Mouse (Mus musculus) kidney, embryonic 16.5 days (tissue): ENCODE results near the gene Mgst1. TPM values are rescaled to one million over a fixed set of nuclear protein-coding genes. Genes with fewer than 3 reads are reported as not detected.

Source experiments
- ATAC-seq: fragments of 200-750 bp; cut with Nextera tagmentation; 2 replicates; pipeline ENCODE4 v1.8.0; 2017; ENCODE audit warnings: moderate TSS enrichment; ENCODE audit not compliant: low FRiP score, low TSS enrichment
- H3K27ac ChIP-seq: fragments of 300-500 bp; sonication (generic); 2 replicates; pipeline ENCODE4 v1.5.1; 2014; ENCODE audit warnings: low read length
- H3K27me3 ChIP-seq: fragments of 300-500 bp; sonication (generic); 2 replicates; pipeline ENCODE4 v1.6.1; 2014; ENCODE audit warnings: low read length, control low read depth, mixed read lengths; ENCODE audit not compliant: insufficient read depth
- H3K36me3 ChIP-seq: fragments of 300-500 bp; sonication (generic); 2 replicates; pipeline ENCODE4 v1.6.1; 2014; ENCODE audit warnings: low read length, control low read depth, mixed read lengths; ENCODE audit not compliant: insufficient read depth
- H3K4me1 ChIP-seq: fragments of 300-500 bp; sonication (generic); 2 replicates; pipeline ENCODE4 v1.6.1; 2014; ENCODE audit warnings: low read length, control low read depth, mixed read lengths; ENCODE audit not compliant: insufficient read depth
- H3K4me2 ChIP-seq: fragments of 300-500 bp; sonication (generic); replicated peaks from 2 replicates; pipeline ENCODE4 v1.6.1; 2014; ENCODE audit warnings: low read depth, low read length
- H3K4me3 ChIP-seq: fragments of 300-500 bp; sonication (generic); 2 replicates; pipeline ENCODE4 v1.5.1; 2014; ENCODE audit warnings: mild to moderate bottlenecking, low read length
- H3K9ac ChIP-seq: fragments of 300-500 bp; sonication (generic); replicated peaks from 2 replicates; pipeline ENCODE4 v1.6.1; 2014; ENCODE audit warnings: low read length
- H3K9me3 ChIP-seq: fragments of 300-500 bp; sonication (generic); 2 replicates; pipeline ENCODE4 v1.6.1; 2016; ENCODE audit warnings: low read length, control low read depth
- WGBS: fragments of 180-500 bp; shearing (Covaris S2); extraction: QIAGEN DNeasy Blood & Tissue Kit; methylation state at CpG from one replicate; pipeline ENCODE4 v1.1.7; 2014; 5-methylcytosine and 5-hydroxymethylcytosine counted together
- polyA plus RNA-seq: library from polyadenylated mRNA; unstranded; fragments of >200 nt; fragmentation: Nextera tagmentation; extraction: Ambion mirVana; gene quantifications from 2 replicates; pipeline ENCODE4 v1.2.1, GENCODE M21; 2015

Gene Mgst1
- polyA plus RNA-seq, 1 experiment from 2014 or later, result 269 TPM

GRCm38 (mm10) chr6:138140336-138140735, 220 bp downstream of the Mgst1 start:
- Histone ChIP-seq H3K4me2 (peak overlapping the region; percentile 74), H3K9ac (peak overlapping the region; percentile 74), H3K36me3 (no peaks in the 10 kb centered on the region), H3K4me3 (peak overlapping the region; percentile 65), H3K9me3 (no peaks in the 10 kb centered on the region), H3K27ac (peak overlapping the region; percentile 89), H3K27me3 (no peaks in the 10 kb centered on the region), H3K4me1 (peaks cover 32% of the 10 kb centered on the region)
- peak; percentile 85 for ATAC-seq
- under 1% methylated on average over 16 of the region's 16 CpGs for WGBS

DNA sequence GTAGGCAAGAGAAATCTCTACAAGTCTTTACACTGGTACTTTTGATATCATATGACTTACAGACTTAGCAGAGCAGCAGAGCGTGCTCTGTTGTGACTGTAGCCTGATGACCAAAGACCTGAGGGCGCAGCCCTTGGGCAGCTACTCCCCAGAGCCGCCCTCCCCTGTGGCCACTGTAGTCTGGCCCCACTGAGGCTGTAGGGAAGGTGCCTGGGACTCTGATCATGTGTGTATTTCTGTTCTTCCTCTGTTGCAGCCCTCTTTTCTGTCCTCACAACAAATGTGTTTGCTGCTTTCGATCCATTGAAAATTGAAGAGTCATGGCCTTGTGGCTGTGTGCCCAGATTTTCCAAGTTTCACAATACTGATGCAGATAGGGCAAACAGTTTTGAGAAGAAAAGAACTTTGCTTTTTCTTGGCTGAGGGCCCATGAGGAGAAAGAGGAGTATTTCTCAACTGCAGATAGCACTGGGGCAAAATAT, 1.0 kb downstream of the Mgst1 start:
- H3K4me3 ChIP-seq, result peak overlapping the region; percentile 65
- H3K36me3 ChIP-seq, result no peaks in the 10 kb centered on the region
- peak overlapping the region; percentile 74 for H3K9ac ChIP-seq
- peak; percentile 79 for ATAC-seq
- no peaks in the 10 kb centered on the region for H3K27me3 ChIP-seq
- peak overlapping the region; percentile 74 for H3K4me2 ChIP-seq
- peak overlapping the region; percentile 89 for H3K27ac ChIP-seq
- 20% methylated on average over 4 of the region's 4 CpGs for WGBS
- H3K4me1 ChIP-seq, result peaks cover 32% of the 10 kb centered on the region
- no peaks in the 10 kb centered on the region for H3K9me3 ChIP-seq

- H3K9me3 ChIP-seq, result no peaks in the 10 kb centered on the region
- ATAC-seq, result no peak
- no peaks in the 10 kb centered on the region for H3K36me3 ChIP-seq
- no peak overlapping the region for H3K4me3 ChIP-seq
- no peaks in the 10 kb centered on the region for H3K27me3 ChIP-seq
- peaks cover 32% of the 10 kb centered on the region for H3K4me1 ChIP-seq
- WGBS, result 87% methylated on average over 7 of the region's 7 CpGs
- no peak overlapping the region for H3K9ac ChIP-seq
- H3K4me2 ChIP-seq, result peak overlapping the region; percentile 74
- H3K27ac ChIP-seq, result peak overlapping the region; percentile 84
Observed at GRCm38 (mm10) chr6:138142604-138143003, 2.5 kb downstream of the Mgst1 start.

DNA sequence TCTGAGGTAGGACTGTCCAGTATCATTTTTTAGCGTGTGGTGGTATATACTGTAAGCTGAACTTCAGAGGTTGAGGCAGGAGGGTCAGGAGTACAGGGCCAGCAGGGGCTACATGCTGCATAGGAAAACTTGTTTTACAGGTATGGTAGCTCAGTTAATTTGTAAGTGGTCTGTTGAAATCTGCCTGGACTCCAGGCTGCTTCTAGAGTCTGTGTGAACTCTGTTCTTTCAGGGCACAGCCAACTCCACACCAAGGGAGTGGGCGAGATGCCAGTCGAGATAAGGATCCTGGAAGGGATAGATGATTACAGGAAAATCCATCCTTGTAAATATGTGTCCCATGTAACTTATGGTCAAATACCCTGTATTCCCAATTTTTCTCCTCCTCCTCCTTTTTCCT, 3.3 kb downstream of the Mgst1 start:
- Histone ChIP-seq H3K9me3 (no peaks in the 10 kb centered on the region), H3K9ac (no peak overlapping the region), H3K4me2 (peak overlapping the region; percentile 45), H3K4me1 (peaks cover 32% of the 10 kb centered on the region), H3K36me3 (0 out of 2 replicates have a peak, but pooled peaks cover 3% of the 10 kb centered on the region), H3K27ac (peak overlapping the region; percentile 84), H3K4me3 (0 out of 2 replicates have a peak overlapping the region, but pooled peaks have one; percentile 6), H3K27me3 (no peaks in the 10 kb centered on the region)
- 72% methylated on average over 3 of the region's 3 CpGs for WGBS
- peak; percentile 71 for ATAC-seq

DNA sequence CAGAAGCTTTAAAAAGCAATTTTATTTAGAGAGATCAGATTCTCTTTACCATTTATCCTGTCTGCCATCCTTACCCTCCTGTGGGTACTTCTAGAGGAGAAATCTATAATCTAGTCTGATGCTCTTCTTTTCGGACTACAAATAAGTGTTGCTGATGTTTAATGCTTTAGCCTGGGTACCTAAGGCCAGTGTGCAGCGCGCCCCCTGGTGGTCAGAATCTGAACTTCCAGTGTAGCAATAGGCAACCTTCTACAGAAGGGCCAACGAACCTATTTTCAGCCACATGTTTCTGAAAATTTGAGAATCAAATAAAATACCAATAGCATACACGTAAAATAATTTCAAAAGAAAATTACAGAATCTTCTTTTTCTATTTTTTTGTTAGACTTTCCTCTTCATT, 13.0 kb downstream of the Mgst1 start:
- WGBS, result 33% methylated on average over 5 of the region's 5 CpGs
- Histone ChIP-seq H3K4me3 (no peak overlapping the region), H3K9me3 (peaks cover 4% of the 10 kb centered on the region; the same call in 1 of the 2 replicates), H3K27me3 (no peaks in the 10 kb centered on the region), H3K4me2 (no peak overlapping the region), H3K36me3 (peaks cover 19% of the 10 kb centered on the region), H3K4me1 (no peaks in the 10 kb centered on the region), H3K9ac (no peak overlapping the region), H3K27ac (no peak overlapping the region)
- ATAC-seq, result no peak

- Histone ChIP-seq H3K4me2 (no peak overlapping the region), H3K9ac (no peak overlapping the region), H3K4me3 (no peak overlapping the region), H3K4me1 (no peaks in the 10 kb centered on the region), H3K27me3 (no peaks in the 10 kb centered on the region), H3K27ac (no peak overlapping the region), H3K36me3 (no peaks in the 10 kb centered on the region), H3K9me3 (no peaks in the 10 kb centered on the region)
- peak; percentile 54; the same call in 1 of the 2 replicates for ATAC-seq
- 80% methylated on average over 7 of the region's 7 CpGs for WGBS
Observed at GRCm38 (mm10) chr6:138163920-138164319, 23.8 kb downstream of the Mgst1 start.

DNA sequence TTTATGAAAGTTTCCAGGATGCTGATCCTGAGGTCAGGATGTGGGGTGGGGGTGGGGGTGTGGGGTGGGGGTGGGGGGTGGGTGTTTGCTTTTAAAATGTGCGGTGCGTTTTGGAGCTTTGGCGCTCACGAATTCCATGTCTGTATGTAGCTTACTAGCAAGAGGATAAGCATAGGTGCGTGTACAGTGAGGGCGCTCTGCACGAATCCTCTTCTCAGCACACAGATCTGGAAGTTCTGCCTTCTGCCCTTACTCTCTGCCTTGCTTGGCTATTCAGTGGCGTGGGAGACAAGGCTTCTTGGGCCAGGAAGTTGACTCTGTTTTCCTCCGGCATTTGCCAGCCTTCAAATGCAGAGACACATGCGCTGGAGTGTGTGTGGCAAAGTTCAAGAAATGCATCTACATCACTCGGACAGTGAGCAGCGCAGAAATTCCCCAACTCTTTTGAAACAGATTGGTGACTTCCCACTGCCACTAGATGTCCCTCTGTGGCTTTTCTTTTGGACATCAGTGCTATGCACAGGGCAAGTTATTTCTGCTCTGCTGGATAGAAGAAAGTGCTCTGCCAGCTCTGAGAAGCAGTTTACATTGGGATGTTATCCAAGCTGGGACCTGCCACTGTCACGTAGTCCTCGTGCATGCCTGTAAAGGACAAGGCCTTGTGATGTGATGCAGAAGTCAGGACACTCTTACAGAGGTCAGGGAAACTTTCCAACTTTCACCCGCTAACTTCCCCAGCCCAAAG, 31.5 kb downstream of the Mgst1 start:
- no peak overlapping the region for H3K4me2 ChIP-seq
- no peak overlapping the region for H3K4me3 ChIP-seq
- H3K9ac ChIP-seq, result no peak overlapping the region
- 47% methylated on average over 15 of the region's 15 CpGs for WGBS
- H3K27ac ChIP-seq, result no peak overlapping the region
- no peaks in the 10 kb centered on the region for H3K9me3 ChIP-seq
- H3K4me1 ChIP-seq, result no peaks in the 10 kb centered on the region
- peak; percentile 87 for ATAC-seq
- no peaks in the 10 kb centered on the region for H3K36me3 ChIP-seq
- H3K27me3 ChIP-seq, result no peaks in the 10 kb centered on the region

Other genes with a start within 250 kb of the Mgst1 start
- 0.24 and 0.30 TPM in 2 replicates for gene Slc15a5, start 60.4 kb upstream of the Mgst1 start, polyA plus RNA-seq